ENCODE assay signal across 15 mouse cellular contexts in the genomic region with DNA sequence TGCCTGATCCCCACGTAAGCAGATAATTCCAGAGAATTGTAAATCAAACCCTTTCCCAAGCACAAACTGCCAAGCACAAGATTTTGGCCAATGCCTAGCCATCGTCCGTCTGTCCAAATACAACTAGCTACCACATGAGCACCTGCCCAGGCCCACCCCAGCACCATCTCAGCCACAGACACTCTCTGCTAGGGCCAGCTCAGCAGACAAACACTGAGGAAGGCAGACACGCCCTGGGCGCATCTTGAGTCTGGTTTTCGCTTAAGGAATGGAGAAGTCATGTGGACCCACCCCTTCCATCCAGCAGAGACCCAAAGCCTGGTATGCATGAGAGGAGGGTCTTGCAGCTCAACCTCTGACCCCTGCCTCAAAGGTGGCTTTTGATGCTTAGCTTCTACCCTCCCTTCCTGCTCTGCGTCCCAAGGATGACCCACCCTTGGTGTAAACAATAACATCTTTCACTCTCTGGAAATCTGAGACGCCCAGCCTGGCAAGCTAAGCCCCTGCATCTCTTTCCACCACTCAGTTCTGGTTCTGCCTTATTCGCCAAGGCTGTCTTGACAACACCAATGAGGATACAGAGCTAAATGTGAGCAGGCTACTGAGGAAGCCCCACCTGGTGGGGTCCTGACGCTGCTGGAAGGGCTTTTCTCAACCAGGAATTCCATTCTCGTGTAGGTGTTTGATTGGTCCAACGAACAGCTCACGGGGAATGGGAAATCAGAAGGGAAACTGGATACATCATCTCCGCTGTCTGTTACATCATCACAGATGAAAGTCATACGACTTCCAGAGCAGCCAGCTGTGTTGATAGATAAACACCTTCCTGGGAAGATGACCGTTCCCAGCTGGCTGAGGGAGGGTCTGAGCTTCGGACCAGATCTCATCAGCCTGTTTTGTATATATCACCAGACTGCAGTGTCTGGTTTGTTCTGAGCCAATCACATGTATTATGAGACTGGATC. TPM values are rescaled to one million over a fixed set of nuclear protein-coding genes. Genes with fewer than 3 reads are reported as not detected.
DNase-seq lines count a peak whose midpoint lies in the region; ATAC-seq lines count a peak whose summit lies in the region.
"Had no signal": no experiment of that assay in that cellular context is flagged by ENCODE, and none has a peak within 500 bp of the region (broad histone marks: within the 10 kb centered on the region; RNA-seq: fewer than 3 reads in every experiment).

No protein-coding gene starts in this region.

- no peak overlapping the region for H3K4me3 ChIP-seq in hindbrain, embryonic 10.5 days
- H3K4me3 ChIP-seq in hindbrain, embryonic 12.5 days, result no peak overlapping the region
- H3K4me3 ChIP-seq in lung, embryonic 16.5 days (ENCODE audit: low read length), result no peak overlapping the region
- 0 out of 2 replicates have a peak overlapping the region, but pooled peaks have one; percentile 3 for H3K4me3 ChIP-seq in embryonic facial prominence, embryonic 10.5 days
- H3K4me3 ChIP-seq in stomach, embryonic 14.5 days (ENCODE audit: low read depth, low read length), result no peak overlapping the region
- H3K4me3 ChIP-seq: erythroblast, embryonic 14.5 days; heart, embryonic 10.5 days; liver, embryonic 15.5 days had no signal

- H3K9ac ChIP-seq in hindbrain, embryonic 12.5 days, result no peak overlapping the region
- no peak overlapping the region for H3K9ac ChIP-seq in lung, embryonic 16.5 days (ENCODE audit: low read length)
- no peak overlapping the region for H3K9ac ChIP-seq in stomach, embryonic 14.5 days (replicated peaks; ENCODE audit: low read depth, low read length)
- H3K9ac ChIP-seq: liver, embryonic 15.5 days had no signal

- no peak overlapping the region for H3K4me2 ChIP-seq in hindbrain, embryonic 12.5 days (replicated peaks)
- H3K4me2 ChIP-seq in lung, embryonic 16.5 days (ENCODE audit: low read depth, low read length), result no peak overlapping the region
- H3K4me2 ChIP-seq in stomach, embryonic 14.5 days (replicated peaks; ENCODE audit: low read depth, low read length), result no peak overlapping the region
- H3K4me2 ChIP-seq: liver, embryonic 15.5 days had no signal

- peak; percentile 38 for DNase-seq in hindbrain, embryonic 10.5 days (ENCODE audit: low spot score)
- DNase-seq in lung, postnatal 25 days (ENCODE audit: low spot score), result no peak
- peak; percentile 47 for DNase-seq in embryonic facial prominence, embryonic 10.5 days (ENCODE audit: low spot score)
- DNase-seq in right cerebral cortex, postnatal 14 days, result no peak
- DNase-seq: cerebellum, adult 9-11 months; heart, postnatal 4 days; kidney, postnatal 10 days had no signal

- 56% methylated on average over 17 of the region's 17 CpGs for WGBS in hindbrain, embryonic 10.5 days
- WGBS in hindbrain, embryonic 12.5 days, result 59% methylated on average over 17 of the region's 17 CpGs
- 34% methylated on average over 17 of the region's 17 CpGs for WGBS in lung, embryonic 16.5 days
- WGBS in embryonic facial prominence, embryonic 10.5 days, result 38% methylated on average over 17 of the region's 17 CpGs
- WGBS in stomach, embryonic 14.5 days, result 26% methylated on average over 17 of the region's 17 CpGs

- no peaks in the 10 kb centered on the region for H3K9me3 ChIP-seq in hindbrain, embryonic 10.5 days
- no peaks in the 10 kb centered on the region for H3K9me3 ChIP-seq in hindbrain, embryonic 12.5 days (replicated peaks)
- H3K9me3 ChIP-seq in lung, embryonic 16.5 days (ENCODE audit: control insufficient read depth, low read length), result no peaks in the 10 kb centered on the region
- no peaks in the 10 kb centered on the region for H3K9me3 ChIP-seq in embryonic facial prominence, embryonic 10.5 days
- H3K9me3 ChIP-seq in stomach, embryonic 14.5 days (ENCODE audit: control insufficient read depth, low read depth, low read length), result no peaks in the 10 kb centered on the region
- H3K9me3 ChIP-seq: G1E; heart, embryonic 10.5 days; liver, embryonic 15.5 days had no signal

- peaks cover 18% of the 10 kb centered on the region for H3K4me1 ChIP-seq in hindbrain, embryonic 10.5 days (replicated peaks)
- peaks cover 3% of the 10 kb centered on the region; the same call in 1 of the 2 replicates for H3K4me1 ChIP-seq in hindbrain, embryonic 12.5 days
- peaks cover 6% of the 10 kb centered on the region; the same call in 1 of the 2 replicates for H3K4me1 ChIP-seq in lung, embryonic 16.5 days (replicated peaks; ENCODE audit: control insufficient read depth, insufficient read depth, low read length)
- H3K4me1 ChIP-seq in embryonic facial prominence, embryonic 10.5 days, result peaks cover 25% of the 10 kb centered on the region
- H3K4me1 ChIP-seq in stomach, embryonic 14.5 days (ENCODE audit: control insufficient read depth, insufficient read depth, low read length), result peaks cover 6% of the 10 kb centered on the region; the same call in 1 of the 2 replicates

- 0 out of 2 replicates have a peak overlapping the region, but pooled peaks have one; percentile 40 for H3K27ac ChIP-seq in hindbrain, embryonic 10.5 days
- H3K27ac ChIP-seq in hindbrain, embryonic 12.5 days, result no peak overlapping the region
- no peak overlapping the region for H3K27ac ChIP-seq in lung, embryonic 16.5 days (ENCODE audit: low read length)
- H3K27ac ChIP-seq in embryonic facial prominence, embryonic 10.5 days (replicated peaks), result 0 out of 2 replicates have a peak overlapping the region, but pooled peaks have one; percentile 35
- H3K27ac ChIP-seq in stomach, embryonic 14.5 days (ENCODE audit: low read length), result no peak overlapping the region
- H3K27ac ChIP-seq: heart, embryonic 10.5 days; liver, embryonic 15.5 days had no signal

- no peaks in the 10 kb centered on the region for H3K27me3 ChIP-seq in hindbrain, embryonic 10.5 days (ENCODE audit: insufficient read depth, poor library complexity, severe bottlenecking)
- no peaks in the 10 kb centered on the region for H3K27me3 ChIP-seq in hindbrain, embryonic 12.5 days
- H3K27me3 ChIP-seq in lung, embryonic 16.5 days (ENCODE audit: control insufficient read depth, insufficient read depth, low read depth, low read length), result no peaks in the 10 kb centered on the region
- H3K27me3 ChIP-seq in embryonic facial prominence, embryonic 10.5 days (replicated peaks; ENCODE audit: low read depth, poor library complexity, severe bottlenecking), result no peaks in the 10 kb centered on the region
- no peaks in the 10 kb centered on the region for H3K27me3 ChIP-seq in stomach, embryonic 14.5 days (ENCODE audit: control insufficient read depth, insufficient read depth, low read length)
- H3K27me3 ChIP-seq: liver, embryonic 15.5 days had no signal

- H3K36me3 ChIP-seq in hindbrain, embryonic 10.5 days, result no peaks in the 10 kb centered on the region
- no peaks in the 10 kb centered on the region for H3K36me3 ChIP-seq in hindbrain, embryonic 12.5 days
- H3K36me3 ChIP-seq in lung, embryonic 16.5 days (ENCODE audit: control insufficient read depth, insufficient read depth, low read length), result no peaks in the 10 kb centered on the region
- no peaks in the 10 kb centered on the region for H3K36me3 ChIP-seq in embryonic facial prominence, embryonic 10.5 days (replicated peaks)
- no peaks in the 10 kb centered on the region for H3K36me3 ChIP-seq in stomach, embryonic 14.5 days (ENCODE audit: control insufficient read depth, insufficient read depth, low read length)
- H3K36me3 ChIP-seq: G1E; heart, embryonic 10.5 days; liver, embryonic 15.5 days had no signal

- no peak for ATAC-seq in hindbrain, embryonic 12.5 days (ENCODE audit: low FRiP score)
- ATAC-seq in lung, embryonic 16.5 days (ENCODE audit: low read depth), result peak; percentile 62; the same call in 1 of the 2 replicates
- ATAC-seq in stomach, embryonic 14.5 days (ENCODE audit: insufficient number of reproducible peaks, insufficient read depth, low FRiP score, low read depth), result peak; percentile 34; the same call in 1 of the 2 replicates
- ATAC-seq in erythroid progenitor cell, adult 5-6 weeks (replicated peaks; ENCODE audit: low FRiP score, poor library complexity, severe bottlenecking), result no peak

RNA-seq across cellular contexts. Expression of gene Ltbp2, which starts 17.9 kb away (rescaled TPM):
- polyA plus RNA-seq in hindbrain, embryonic 10.5 days (2016; fragmentation: Nextera tagmentation; extraction: Ambion mirVana), result 0.12 and 0.17 TPM in 2 replicates
- 0.45 and 0.47 TPM in 2 replicates for polyA plus RNA-seq in hindbrain, embryonic 12.5 days (2016; fragmentation: Nextera tagmentation; extraction: Ambion mirVana)
- polyA plus RNA-seq in lung, embryonic 16.5 days (2015; fragmentation: Nextera tagmentation; extraction: Ambion mirVana), result 18.6 and 19.8 TPM in 2 replicates
- polyA plus RNA-seq in embryonic facial prominence, embryonic 10.5 days (2016; fragmentation: Nextera tagmentation; extraction: Ambion mirVana), result 0.12 TPM in 1 of 2 replicates, not detected in the other
- 0.36 and 0.45 TPM in 2 replicates for polyA plus RNA-seq in stomach, embryonic 14.5 days (2014; fragmentation: Nextera tagmentation; extraction: Ambion mirVana)
- total RNA-seq in erythroid progenitor cell, adult 5-6 weeks (2015; ENCODE audit: low replicate concordance), result 1.3 TPM in 1 of 2 replicates, not detected in the other
- 0.77 and 3.3 TPM in 2 replicates for total RNA-seq in erythroid progenitor cell, adult 5-6 weeks (2017; ENCODE audit: low replicate concordance)
- polyA plus RNA-seq: G1E had no signal

Comparison
In these comparisons a context has a peak if more than half of its experiments do, and no peak if none do; other contexts are left out.
1. H3K27ac ChIP-seq: peak in hindbrain, embryonic 10.5 days (single experiment) and embryonic facial prominence, embryonic 10.5 days (single experiment); none in hindbrain, embryonic 12.5 days (single experiment), lung, embryonic 16.5 days (single experiment) and stomach, embryonic 14.5 days (single experiment).
2. DNase-seq: peak in hindbrain, embryonic 10.5 days (single experiment) and embryonic facial prominence, embryonic 10.5 days (single experiment); none in lung, postnatal 25 days (single experiment) and right cerebral cortex, postnatal 14 days (single experiment).
3. ATAC-seq: peak in lung, embryonic 16.5 days (single experiment) and stomach, embryonic 14.5 days (single experiment); none in hindbrain, embryonic 12.5 days (single experiment) and erythroid progenitor cell, adult 5-6 weeks (single experiment).
4. RNA of gene Ltbp2, which starts 17.9 kb away (polyA plus RNA-seq): 18.6 to 19.8 TPM in lung, embryonic 16.5 days; 0.45 to 0.47 TPM in hindbrain, embryonic 12.5 days, 0.36 to 0.45 TPM in stomach, embryonic 14.5 days, 0.12 to 0.17 TPM in hindbrain, embryonic 10.5 days and 0.12 TPM in embryonic facial prominence, embryonic 10.5 days; every median in the first group is over 10 times any median in the second.